23 mouse cellular contexts compared by ENCODE assay signal in genomic region chr13:97419100-97419499, GRCm38 (mm10).
A peak's percentile ranks its signal among the peaks of the same experiment; 100 is the strongest.
DNase-seq lines count a peak whose midpoint lies in the region; ATAC-seq and TF ChIP-seq lines count a peak whose summit lies in the region.
"Had no signal": no experiment of that assay in that cellular context is flagged by ENCODE, and none has a peak within 500 bp of the region (broad histone marks: within the 10 kb centered on the region; RNA-seq: fewer than 3 reads in every experiment).

No protein-coding gene starts in this region.

- no peaks in the 10 kb centered on the region for H3K79me2 ChIP-seq in MEL (ENCODE audit: control insufficient read depth, insufficient read depth, low read length, poor library complexity)

- H3K36me3 ChIP-seq in MEL (ENCODE audit: control insufficient read depth in 1 of 2, insufficient read depth in 2 of 2, low read length in 2 of 2) = peaks cover 0 to 20% of the 10 kb centered on the region in 2 experiments; a peak in 2 of 4 replicates
- H3K36me3 ChIP-seq: embryonic facial prominence, embryonic 12.5 days; embryonic facial prominence, embryonic 15.5 days; heart, embryonic 10.5 days; heart, embryonic 13.5 days; hindbrain, embryonic 12.5 days; hindbrain, embryonic 15.5 days had no signal

- H3K9ac ChIP-seq in MEL (ENCODE audit: control insufficient read depth, low read depth, low read length, poor library complexity, severe bottlenecking) = no peak overlapping the region
- H3K9ac ChIP-seq: embryonic facial prominence, embryonic 12.5 days; embryonic facial prominence, embryonic 15.5 days; forebrain, postnatal 0 days; heart, embryonic 13.5 days; hindbrain, embryonic 12.5 days; hindbrain, embryonic 15.5 days had no signal

- peak; percentile 82 to 90 for TF ChIP-seq EP300 in MEL (IDR thresholded peaks at IDR 0.05; ENCODE audit: low read depth in 1 of 2, low read length in 2 of 2)

- no peak for TF ChIP-seq POLR2A in MEL (IDR thresholded peaks at IDR 0.05; ENCODE audit: control insufficient read depth in 1 of 2, insufficient read depth in 1 of 2, low read depth in 1 of 2, low read length in 2 of 2, poor library complexity in 1 of 2)
- no peak for TF ChIP-seq POLR2A in lung, adult 2 months (IDR thresholded peaks at IDR 0.05; ENCODE audit: borderline replicate concordance, extremely low read depth, low read depth, low read length)

- no peak overlapping the region for H3K4me3 ChIP-seq in left cerebral cortex, adult 2 months
- H3K4me3 ChIP-seq in MEL (ENCODE audit: control insufficient read depth in 1 of 2, insufficient read depth in 1 of 2, low read depth in 2 of 2, low read length in 2 of 2) = no peak overlapping the region
- H3K4me3 ChIP-seq in lung, adult 2 months (replicated peaks; ENCODE audit: extremely low read depth, low read depth, low read length) = no peak overlapping the region
- H3K4me3 ChIP-seq: embryonic facial prominence, embryonic 12.5 days; embryonic facial prominence, embryonic 15.5 days; gastrocnemius, adult 2 months; heart, adult 2 months; heart, embryonic 10.5 days; heart, embryonic 13.5 days; hindbrain, embryonic 12.5 days; hindbrain, embryonic 15.5 days had no signal

- no peaks in the 10 kb centered on the region for H3K27me3 ChIP-seq in MEL (ENCODE audit: control insufficient read depth in 1 of 2, insufficient read depth in 2 of 2, low read length in 2 of 2)
- H3K27me3 ChIP-seq: embryonic facial prominence, embryonic 12.5 days; embryonic facial prominence, embryonic 15.5 days; hindbrain, embryonic 12.5 days; hindbrain, embryonic 15.5 days had no signal

- peak; percentile 73 for ATAC-seq in megakaryocyte, adult 5-6 weeks (ENCODE audit: poor library complexity, severe bottlenecking)
- ATAC-seq: CD4-positive, CD25-positive, alpha-beta regulatory T cell, adult 4 months; forebrain, embryonic 14.5 days; forebrain, postnatal 0 days had no signal

- DNase-seq in left cerebral cortex, adult 2 months (ENCODE audit: extremely low spot score in 1 of 2, low spot score in 2 of 2) = no peak
- no peak for DNase-seq in left cerebral cortex, adult 9 months (ENCODE audit: low spot score in 2 of 2)
- DNase-seq in MEL (ENCODE audit: low read depth, low spot score) = peak; percentile 67
- no peak for DNase-seq in lung, adult 2 months
- DNase-seq in lung, postnatal 36 days = no peak
- DNase-seq: adrenal gland, postnatal 10 days; adrenal gland, postnatal 36 days; cerebellum, adult 18-20 months; cerebellum, adult 9-10 months; cerebellum, postnatal 14 days; forebrain, postnatal 0 days; gastrocnemius, adult 2 months; gastrocnemius, postnatal 14 days; heart, adult 2 months had no signal

- no peak for TF ChIP-seq CTCF in left cerebral cortex, adult 2 months (IDR thresholded peaks at IDR 0.05)
- no peak for TF ChIP-seq CTCF in MEL (IDR thresholded peaks at IDR 0.05 in 2 of 3, conservative IDR thresholded peaks at IDR 0.05 in 1 of 3; ENCODE audit: control insufficient read depth in 1 of 3, insufficient read depth in 1 of 3, low read depth in 2 of 3, low read length in 3 of 3, poor library complexity in 1 of 3, severe bottlenecking in 1 of 3)
- TF ChIP-seq CTCF in lung, adult 2 months (IDR thresholded peaks at IDR 0.05; ENCODE audit: insufficient read depth, low read length) = no peak

- H3K4me1 ChIP-seq in MEL (ENCODE audit: control insufficient read depth in 1 of 2, insufficient read depth in 2 of 2, low read length in 2 of 2) = peaks cover 10 to 25% of the 10 kb centered on the region in 2 experiments
- H3K4me1 ChIP-seq in lung, adult 2 months (ENCODE audit: control insufficient read depth, insufficient read depth, low read length) = no peaks in the 10 kb centered on the region

- intact Hi-C loops in left cerebral cortex, adult 2 months (cut with DNase I) = loop anchor here (2.0 kb wide), 1 partner anchor 24 kb away; no protein-coding TSS in a partner anchor

- WGBS in lung, adult 2 months = 72% methylated on average over 3 of the region's 3 CpGs

- no peaks in the 10 kb centered on the region for H3K9me3 ChIP-seq in MEL (replicated peaks; ENCODE audit: insufficient read depth, low read length)
- H3K9me3 ChIP-seq: embryonic facial prominence, embryonic 12.5 days; embryonic facial prominence, embryonic 15.5 days; heart, embryonic 10.5 days; heart, embryonic 13.5 days; hindbrain, embryonic 12.5 days; hindbrain, embryonic 15.5 days had no signal

- TF ChIP-seq RAD21 in MEL (IDR thresholded peaks at IDR 0.05; ENCODE audit: low read depth, low read length) = no peak

- H3K27ac ChIP-seq in left cerebral cortex, adult 2 months = peak overlapping the region; percentile 69
- H3K27ac ChIP-seq in MEL (ENCODE audit: control insufficient read depth, low read depth, low read length) = peak overlapping the region; percentile 59
- H3K27ac ChIP-seq: embryonic facial prominence, embryonic 12.5 days; embryonic facial prominence, embryonic 15.5 days; gastrocnemius, adult 2 months; heart, adult 2 months; heart, embryonic 10.5 days; heart, embryonic 13.5 days; hindbrain, embryonic 12.5 days; hindbrain, embryonic 15.5 days had no signal

TF ChIP-seq in MEL, 35 proteins besides CTCF, POLR2A, EP300 and RAD21:
- TF ChIP-seq HCFC1 (IDR thresholded peaks at IDR 0.05; ENCODE audit: low read depth, low read length) (no peak), MAZ (IDR thresholded peaks at IDR 0.05; ENCODE audit: low read depth, low read length) (no peak), MEF2A (IDR thresholded peaks at IDR 0.05; ENCODE audit: extremely low read depth, insufficient replicate concordance, low read depth, low read length, poor library complexity, severe bottlenecking) (no peak), KAT2A (conservative IDR thresholded peaks at IDR 0.05; ENCODE audit: low read depth, low read length) (no peak), MAX (IDR thresholded peaks at IDR 0.05; ENCODE audit: low read length) (peak; percentile 71), BHLHE40 (IDR thresholded peaks at IDR 0.05; ENCODE audit: borderline replicate concordance, low read depth, low read length) (no peak), ZMIZ1 (IDR thresholded peaks at IDR 0.05; ENCODE audit: low read depth, low read length) (no peak), ZKSCAN1 (IDR thresholded peaks at IDR 0.05; ENCODE audit: low read depth, low read length) (no peak), UBTF (IDR thresholded peaks at IDR 0.05; ENCODE audit: borderline replicate concordance, insufficient read depth, low read depth, low read length) (no peak), SIN3A (IDR thresholded peaks at IDR 0.05; ENCODE audit: low read length) (no peak; the same call in 1 of the 2 replicates), CHD1 (IDR thresholded peaks at IDR 0.05; ENCODE audit: low read depth, low read length) (no peak), ETS1 (IDR thresholded peaks at IDR 0.05; ENCODE audit: low read depth, low read length) (peak; percentile 84), RCOR1 (IDR thresholded peaks at IDR 0.05; ENCODE audit: low read depth, low read length) (peak; percentile 10; the same call in 1 of the 2 replicates), JUND (IDR thresholded peaks at IDR 0.05; ENCODE audit: low read depth, low read length) (no peak), NRF1 (IDR thresholded peaks at IDR 0.05; ENCODE audit: insufficient read depth, low read depth, low read length, poor library complexity, severe bottlenecking) (no peak), USF1 (IDR thresholded peaks at IDR 0.05; ENCODE audit: low read depth, low read length) (no peak), TCF12 (IDR thresholded peaks at IDR 0.05; ENCODE audit: low read depth, low read length) (peak; percentile 52; the same call in 1 of the 2 replicates), GABPA (IDR thresholded peaks at IDR 0.05; ENCODE audit: low read depth, low read length) (no peak), MYC (IDR thresholded peaks at IDR 0.05; ENCODE audit: low read depth, low read length) (peak; percentile 91; the same call in 1 of the 2 replicates), GATA1 (IDR thresholded peaks at IDR 0.05; ENCODE audit: low read depth, low read length) (peak; percentile 90), E2F4 (IDR thresholded peaks at IDR 0.05; ENCODE audit: borderline replicate concordance, low read depth, low read length) (no peak), USF2 (IDR thresholded peaks at IDR 0.05; ENCODE audit: borderline replicate concordance in 1 of 2, insufficient read depth in 1 of 2, low read depth in 1 of 2, low read length in 2 of 2) (no peak), POLR2AphosphoS5 (IDR thresholded peaks at IDR 0.05; ENCODE audit: borderline replicate concordance, low read depth, low read length) (no peak), ZC3H11A (IDR thresholded peaks at IDR 0.05; ENCODE audit: low read depth, low read length) (no peak), CHD2 (IDR thresholded peaks at IDR 0.05; ENCODE audit: low read length) (no peak), MYB (IDR thresholded peaks at IDR 0.05; ENCODE audit: low read depth, low read length) (0 out of 2 replicates have a peak, but pooled peaks have one; percentile 43), TAL1 (IDR thresholded peaks at IDR 0.05; ENCODE audit: low read length) (no peak), ZNF384 (IDR thresholded peaks at IDR 0.05; ENCODE audit: low read depth, low read length) (peak; percentile 83), MXI1 (IDR thresholded peaks at IDR 0.05; ENCODE audit: low read depth, low read length) (no peak; the same call in 1 of the 2 replicates), NELFE (IDR thresholded peaks at IDR 0.05; ENCODE audit: low read depth, low read length) (no peak), SMC3 (IDR thresholded peaks at IDR 0.05; ENCODE audit: low read depth, low read length) (no peak), TBP (IDR thresholded peaks at IDR 0.05; ENCODE audit: low read depth, low read length) (no peak), POLR2AphosphoS2 (IDR thresholded peaks at IDR 0.05; ENCODE audit: low read length) (no peak), MAFK (IDR thresholded peaks at IDR 0.05; ENCODE audit: borderline replicate concordance, low read depth, low read length) (no peak), ELF1 (IDR thresholded peaks at IDR 0.05; ENCODE audit: low read depth, low read length) (no peak)
